Mouse (Mus musculus): ENCODE data around the gene Kifc3. TPM values are rescaled to one million over a fixed set of nuclear protein-coding genes. Genes with fewer than 3 reads are reported as not detected.

The Kifc3 gene
- polyA plus RNA-seq, 1 experiment from 2014 or later: 28.6 TPM

- no peaks in the 10 kb centered on the region; the same call in 1 of the 2 replicates for H3K36me3 ChIP-seq
- WGBS: 88% methylated on average over 5 of the region's 5 CpGs
- H3K9me3 ChIP-seq: no peaks in the 10 kb centered on the region
- ATAC-seq: no peak
- no peak overlapping the region for H3K4me3 ChIP-seq (replicated peaks)
- H3K4me2 ChIP-seq (replicated peaks): no peak overlapping the region
- H3K27me3 ChIP-seq (replicated peaks): no peaks in the 10 kb centered on the region
- H3K9ac ChIP-seq: no peak overlapping the region
- no peaks in the 10 kb centered on the region for H3K4me1 ChIP-seq (replicated peaks)
- H3K27ac ChIP-seq: no peak overlapping the region
Observed at GRCm38 (mm10) chr8:95123455-95123854, 79.2 kb downstream of the Kifc3 start.

DNA sequence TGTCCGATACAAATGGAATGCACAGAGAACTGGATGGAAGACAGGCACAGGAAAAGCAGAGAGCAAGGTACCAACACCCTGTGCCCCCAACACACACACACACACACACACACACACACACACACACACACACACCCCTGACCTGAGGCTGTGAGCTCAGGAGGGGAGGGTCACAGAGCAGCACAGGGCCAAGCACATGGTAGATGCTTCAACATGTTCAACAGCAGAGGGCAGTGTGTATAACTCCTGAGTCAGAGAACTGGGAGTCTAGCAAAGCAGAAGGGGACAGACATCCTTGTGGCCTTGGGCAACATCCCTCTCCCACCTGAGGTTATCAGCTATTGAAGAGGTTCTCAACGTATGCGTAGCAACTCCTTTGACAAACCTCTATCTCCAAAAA is 88.9 kb downstream of the Kifc3 start:
- 68% methylated on average over 3 of the region's 3 CpGs for WGBS

GRCm38 (mm10) chr8:95113108-95113507 is 89.5 kb downstream of the Kifc3 start:
- WGBS: 76% methylated on average over 4 of the region's 4 CpGs
- no peak overlapping the region for H3K4me3 ChIP-seq (replicated peaks)
- ATAC-seq: no peak

More for the DNA sequence above, 88.9 kb downstream of the Kifc3 start:
- 0 out of 2 replicates have a peak, but pooled peaks have one; percentile 49 for ATAC-seq
- Histone ChIP-seq H3K27ac (no peak overlapping the region), H3K9ac (no peak overlapping the region), H3K4me1 (replicated peaks) (no peaks in the 10 kb centered on the region), H3K27me3 (replicated peaks) (no peaks in the 10 kb centered on the region), H3K4me2 (replicated peaks) (no peak overlapping the region), H3K36me3 (no peaks in the 10 kb centered on the region; the same call in 1 of the 2 replicates), H3K4me3 (replicated peaks) (no peak overlapping the region), H3K9me3 (no peaks in the 10 kb centered on the region)

DNA sequence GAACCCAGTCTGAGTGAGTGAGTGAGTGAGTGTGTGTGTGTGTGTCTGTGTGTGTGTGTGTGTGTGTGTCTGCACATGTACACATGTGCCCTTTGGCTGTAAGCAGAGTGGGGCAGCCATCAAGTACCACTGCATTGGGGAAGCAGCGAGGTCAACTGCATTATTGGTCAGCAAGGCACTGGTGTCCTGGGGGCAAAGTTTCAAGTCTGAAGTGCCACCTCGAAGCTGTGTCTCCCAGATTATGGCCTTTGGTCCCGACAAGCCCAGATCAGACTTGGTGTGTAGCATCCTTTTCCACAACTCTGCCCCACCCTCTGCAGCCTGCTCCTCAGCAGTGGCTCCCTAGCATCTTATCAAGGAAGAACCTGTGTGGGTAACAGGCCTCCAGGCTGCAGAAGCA is 90.0 kb downstream of the Kifc3 start:
- H3K27me3 ChIP-seq (replicated peaks): no peaks in the 10 kb centered on the region
- no peak for ATAC-seq
- H3K4me3 ChIP-seq (replicated peaks): no peak overlapping the region
- H3K9ac ChIP-seq: no peak overlapping the region
- H3K9me3 ChIP-seq: no peaks in the 10 kb centered on the region
- H3K27ac ChIP-seq: no peak overlapping the region
- 81% methylated on average over 3 of the region's 3 CpGs for whole genome bisulfite sequencing
- no peaks in the 10 kb centered on the region for H3K4me1 ChIP-seq (replicated peaks)
- H3K4me2 ChIP-seq (replicated peaks): no peak overlapping the region
- no peaks in the 10 kb centered on the region; the same call in 1 of the 2 replicates for H3K36me3 ChIP-seq

More at GRCm38 (mm10) chr8:95113108-95113507, 89.5 kb downstream of the Kifc3 start:
- Histone ChIP-seq H3K36me3 (no peaks in the 10 kb centered on the region; the same call in 1 of the 2 replicates), H3K27ac (no peak overlapping the region), H3K4me1 (replicated peaks) (no peaks in the 10 kb centered on the region), H3K9ac (no peak overlapping the region), H3K27me3 (replicated peaks) (no peaks in the 10 kb centered on the region), H3K4me2 (replicated peaks) (no peak overlapping the region), H3K9me3 (no peaks in the 10 kb centered on the region)

- H3K4me1 ChIP-seq (replicated peaks): no peaks in the 10 kb centered on the region
- WGBS: 89% methylated on average over 13 of the region's 13 CpGs
- H3K9ac ChIP-seq: no peak overlapping the region
- no peaks in the 10 kb centered on the region for H3K27me3 ChIP-seq (replicated peaks)
- H3K4me2 ChIP-seq (replicated peaks): no peak overlapping the region
- H3K4me3 ChIP-seq (replicated peaks): no peak overlapping the region
- no peak for ATAC-seq
- no peak overlapping the region for H3K27ac ChIP-seq
- H3K9me3 ChIP-seq: no peaks in the 10 kb centered on the region
- peaks cover 11% of the 10 kb centered on the region for H3K36me3 ChIP-seq
Observed at GRCm38 (mm10) chr8:95107306-95107705, 95.3 kb downstream of the Kifc3 start.

DNA sequence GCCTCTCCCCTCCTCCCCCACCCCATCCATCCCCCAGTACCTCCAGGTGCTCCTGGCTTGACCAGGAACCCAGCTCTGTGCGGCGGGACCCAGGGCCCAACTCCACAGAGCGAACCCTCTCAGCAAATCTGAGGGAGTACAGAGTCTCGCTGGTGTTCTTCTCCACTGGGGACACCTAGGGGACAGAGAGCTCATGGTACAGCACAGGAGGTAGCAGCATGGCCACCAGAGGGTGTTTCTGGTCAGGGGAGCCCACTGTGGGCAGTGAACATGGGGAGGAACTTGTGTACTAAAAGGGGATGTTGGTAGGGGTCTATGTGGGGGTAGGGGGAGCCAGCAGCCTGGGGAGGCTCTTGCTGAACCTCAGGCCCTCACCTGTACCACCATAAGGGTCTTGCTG is 100.6 kb downstream of the Kifc3 start:
- Histone ChIP-seq H3K9me3 (no peaks in the 10 kb centered on the region), H3K4me2 (replicated peaks) (no peak overlapping the region), H3K9ac (no peak overlapping the region), H3K36me3 (peaks cover 37% of the 10 kb centered on the region), H3K4me3 (replicated peaks) (no peak overlapping the region), H3K27me3 (replicated peaks) (no peaks in the 10 kb centered on the region), H3K27ac (no peak overlapping the region), H3K4me1 (replicated peaks) (no peaks in the 10 kb centered on the region)
- no peak for ATAC-seq
- WGBS: 68% methylated on average over 4 of the region's 4 CpGs

DNA sequence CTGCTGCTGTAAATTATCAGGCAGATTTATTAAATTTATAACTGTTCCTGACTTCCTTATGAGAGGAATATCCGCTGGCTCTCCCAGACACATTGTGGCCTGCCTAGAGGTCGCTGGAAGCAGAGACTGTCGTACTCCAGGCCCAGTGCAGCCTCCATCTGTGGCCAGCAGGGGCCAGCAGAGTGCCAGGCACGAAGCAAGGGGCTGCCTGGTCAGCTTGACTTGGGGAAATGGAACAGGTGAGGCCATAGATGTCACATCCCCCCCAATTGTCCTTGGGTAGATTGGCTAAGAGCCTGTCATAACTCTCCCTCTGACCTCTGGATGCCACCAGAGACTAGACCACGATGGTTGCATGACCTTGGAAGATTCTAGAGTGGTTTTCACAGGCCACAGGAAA is 103.6 kb downstream of the Kifc3 start:
- no peak overlapping the region for H3K4me3 ChIP-seq (replicated peaks)
- ATAC-seq: peak; percentile 80
- no peaks in the 10 kb centered on the region for H3K4me1 ChIP-seq (replicated peaks)
- H3K36me3 ChIP-seq: peaks cover 31% of the 10 kb centered on the region; the same call in 1 of the 2 replicates
- no peak overlapping the region for H3K9ac ChIP-seq
- WGBS: 20% methylated on average over 5 of the region's 5 CpGs
- H3K4me2 ChIP-seq (replicated peaks): no peak overlapping the region
- H3K27ac ChIP-seq: no peak overlapping the region
- H3K27me3 ChIP-seq (replicated peaks): no peaks in the 10 kb centered on the region
- H3K9me3 ChIP-seq: no peaks in the 10 kb centered on the region

- H3K4me2 ChIP-seq (replicated peaks): no peak overlapping the region
- no peaks in the 10 kb centered on the region for H3K27me3 ChIP-seq (replicated peaks)
- no peak for ATAC-seq
- no peaks in the 10 kb centered on the region for H3K4me1 ChIP-seq (replicated peaks)
- no peak overlapping the region for H3K9ac ChIP-seq
- no peak overlapping the region for H3K4me3 ChIP-seq (replicated peaks)
- H3K9me3 ChIP-seq: no peaks in the 10 kb centered on the region
- peaks cover 15% of the 10 kb centered on the region for H3K36me3 ChIP-seq
- H3K27ac ChIP-seq: no peak overlapping the region
- 80% methylated on average over 4 of the region's 4 CpGs for WGBS
Observed at GRCm38 (mm10) chr8:95093574-95093973, 109.0 kb downstream of the Kifc3 start.

DNA sequence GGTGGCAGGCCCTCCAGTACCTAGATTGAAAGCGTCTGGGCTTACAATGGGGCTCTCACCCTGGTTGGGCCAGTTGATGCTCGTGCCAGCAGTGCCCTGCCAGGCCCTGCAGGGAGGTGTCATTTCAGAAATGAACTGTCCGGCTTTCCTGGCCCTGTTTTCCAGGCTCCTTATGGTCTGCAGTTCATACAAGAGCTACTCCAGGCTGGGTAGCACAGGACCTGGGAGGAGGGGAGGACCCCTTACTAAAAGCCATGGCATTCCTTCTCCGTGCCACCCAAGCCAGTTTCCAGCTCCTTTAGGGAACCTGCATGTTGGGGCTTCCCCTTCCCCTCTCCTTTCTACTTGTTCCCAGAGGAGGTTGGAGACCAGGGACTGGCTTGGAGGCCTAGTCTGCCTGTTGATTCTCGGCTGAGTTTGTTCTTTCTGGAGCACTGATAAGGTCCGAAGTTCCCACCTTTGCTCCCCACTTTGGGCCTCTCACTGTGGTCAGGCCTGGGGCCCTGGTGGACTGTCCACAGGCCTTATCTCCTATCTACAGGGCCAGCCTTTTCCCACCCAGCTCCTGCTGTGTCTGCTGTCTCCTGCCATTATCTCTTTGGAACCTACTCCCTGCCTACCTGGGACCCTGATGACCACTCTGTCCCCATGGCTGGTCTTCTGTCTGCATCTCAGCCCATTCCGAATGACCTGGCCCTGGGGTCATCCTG is 117.0 kb downstream of the Kifc3 start:
- H3K27me3 ChIP-seq (replicated peaks): no peaks in the 10 kb centered on the region
- no peak overlapping the region for H3K27ac ChIP-seq
- H3K4me1 ChIP-seq (replicated peaks): 0 out of 2 replicates have a peak, but pooled peaks cover 5% of the 10 kb centered on the region
- no peaks in the 10 kb centered on the region for H3K9me3 ChIP-seq
- 82% methylated on average over 7 of the region's 7 CpGs for WGBS
- no peak overlapping the region for H3K9ac ChIP-seq
- H3K36me3 ChIP-seq: 0 out of 2 replicates have a peak, but pooled peaks cover 5% of the 10 kb centered on the region
- H3K4me2 ChIP-seq (replicated peaks): no peak overlapping the region
- ATAC-seq: no peak
- no peak overlapping the region for H3K4me3 ChIP-seq (replicated peaks)

DNA sequence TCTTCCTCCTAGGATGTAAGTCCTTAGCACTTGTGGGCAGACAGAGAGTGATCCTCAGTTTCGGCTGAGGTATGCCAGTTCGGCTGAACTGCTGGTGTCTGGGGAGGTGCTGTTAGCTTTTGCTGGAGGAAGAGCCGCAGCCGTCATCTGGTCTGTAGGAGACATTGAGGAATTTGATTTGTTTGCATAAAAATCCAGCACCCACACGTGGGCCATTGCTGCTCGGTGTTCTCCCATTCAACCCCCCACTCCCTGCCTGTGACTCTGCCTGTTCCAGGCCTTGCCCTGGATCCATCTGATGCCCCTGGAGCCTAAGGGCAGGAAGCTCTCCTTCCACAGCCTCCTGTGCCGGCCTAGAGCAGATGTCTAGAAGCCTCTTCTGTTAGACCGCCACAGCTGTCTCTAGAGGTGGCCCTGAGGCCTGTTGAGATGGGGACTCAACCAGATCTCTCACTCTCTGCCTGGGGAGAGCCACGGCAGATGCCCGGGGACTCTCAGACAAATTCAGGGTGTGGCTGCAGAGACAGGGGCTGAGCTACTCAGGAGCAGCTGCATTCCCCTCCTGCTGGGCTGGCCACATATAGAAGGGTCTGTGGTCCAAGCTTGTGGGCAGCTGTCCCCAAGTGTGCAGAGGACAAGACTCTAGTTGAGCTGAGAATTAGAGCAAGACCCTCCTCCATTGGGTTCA is 117.7 kb downstream of the Kifc3 start:
- 80% methylated on average over 10 of the region's 10 CpGs for WGBS
- Histone ChIP-seq H3K36me3 (0 out of 2 replicates have a peak, but pooled peaks cover 5% of the 10 kb centered on the region), H3K9ac (no peak overlapping the region), H3K27ac (no peak overlapping the region), H3K27me3 (replicated peaks) (no peaks in the 10 kb centered on the region), H3K4me3 (replicated peaks) (no peak overlapping the region), H3K9me3 (no peaks in the 10 kb centered on the region), H3K4me1 (replicated peaks) (0 out of 2 replicates have a peak, but pooled peaks cover 5% of the 10 kb centered on the region), H3K4me2 (replicated peaks) (no peak overlapping the region)
- ATAC-seq: no peak

DNA sequence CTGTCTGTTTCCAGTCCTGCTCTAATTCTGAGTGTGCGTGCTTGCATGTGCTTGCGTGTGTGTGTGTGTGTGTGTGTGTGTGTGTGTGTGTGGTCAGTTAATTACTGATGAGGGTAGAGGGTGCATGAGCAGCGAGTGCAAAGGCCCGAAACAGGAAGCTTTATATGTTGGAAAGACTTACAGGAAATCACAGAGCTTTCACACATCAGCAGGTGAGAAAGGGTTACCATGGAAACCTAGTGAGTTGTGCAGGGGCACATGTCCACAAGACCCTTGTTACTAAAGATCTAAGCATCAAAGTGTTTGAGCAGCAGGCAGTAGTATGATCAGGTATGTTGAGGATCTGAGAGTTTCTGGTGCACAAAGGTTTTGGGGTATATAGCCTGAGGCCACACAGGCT is 118.4 kb downstream of the Kifc3 start:
- 0 out of 2 replicates have a peak, but pooled peaks cover 5% of the 10 kb centered on the region for H3K36me3 ChIP-seq

GRCm38 (mm10) chr8:95081650-95082049 is 121.0 kb downstream of the Kifc3 start:
- Histone ChIP-seq H3K36me3 (no peaks in the 10 kb centered on the region), H3K27ac (peak overlapping the region; percentile 59; the same call in 1 of the 2 replicates)
- ATAC-seq: no peak

More for the DNA sequence above, 118.4 kb downstream of the Kifc3 start:
- Histone ChIP-seq H3K27me3 (replicated peaks) (no peaks in the 10 kb centered on the region), H3K9ac (no peak overlapping the region), H3K4me2 (replicated peaks) (no peak overlapping the region), H3K9me3 (no peaks in the 10 kb centered on the region), H3K4me3 (replicated peaks) (no peak overlapping the region), H3K27ac (no peak overlapping the region), H3K4me1 (replicated peaks) (0 out of 2 replicates have a peak, but pooled peaks cover 5% of the 10 kb centered on the region)
- no peak for ATAC-seq
- WGBS: 87% methylated on average over 4 of the region's 4 CpGs

More at GRCm38 (mm10) chr8:95081650-95082049, 121.0 kb downstream of the Kifc3 start:
- no peaks in the 10 kb centered on the region for H3K9me3 ChIP-seq
- H3K27me3 ChIP-seq (replicated peaks): no peaks in the 10 kb centered on the region
- 6% methylated on average over 11 of the region's 11 CpGs for WGBS
- H3K4me1 ChIP-seq (replicated peaks): 0 out of 2 replicates have a peak, but pooled peaks cover 5% of the 10 kb centered on the region
- peak overlapping the region; percentile 70 for H3K4me3 ChIP-seq (replicated peaks)
- peak overlapping the region; percentile 70 for H3K9ac ChIP-seq
- H3K4me2 ChIP-seq (replicated peaks): peak overlapping the region; percentile 87

All from intestine, embryonic 15.5 days (tissue).